Mouse (Mus musculus) bone marrow macrophage, adult 2 months (primary cell): Measurements from ENCODE around the gene Gpr84. TPM values are rescaled to one million over a fixed set of nuclear protein-coding genes. Genes with fewer than 3 reads are reported as not detected.
"Not testable (repeated sequence)": the region's sequence is repeated elsewhere in the genome, so short reads cannot be mapped to it uniquely, and the experiment has no call there.

Experiments used
- H3K27ac ChIP-seq: 2 replicates; pipeline ENCODE4 v1.5.1; 2012; ENCODE audit warnings: low read depth, low read length; ENCODE audit not compliant: insufficient read depth
- H3K4me1 ChIP-seq: 2 replicates; pipeline ENCODE4 v1.6.1; 2012; ENCODE audit warnings: low read length; ENCODE audit not compliant: control insufficient read depth, insufficient read depth
- H3K4me3 ChIP-seq: 2 replicates; pipeline ENCODE4 v1.5.1; 2012; ENCODE audit warnings: mild to moderate bottlenecking, low read length, moderate library complexity; ENCODE audit not compliant: insufficient read depth
- CTCF ChIP-seq: IDR thresholded peaks from 2 replicates; pipeline ENCODE4 v1.5.1; 2012; ENCODE audit warnings: low read depth, mild to moderate bottlenecking, low read length, moderate library complexity
- POLR2A ChIP-seq: IDR thresholded peaks from 2 replicates; pipeline ENCODE4 v1.6.1; 2012; ENCODE audit warnings: mild to moderate bottlenecking, low read depth, low read length, borderline replicate concordance
- polyA plus RNA-seq: library from polyadenylated mRNA; stranded (reverse); fragments of >200 nt; gene quantifications from 2 replicates; pipeline ENCODE4 v1.2.4, GENCODE M21; 2012; ENCODE audit not compliant: missing spikeins, insufficient read depth, insufficient read length

Gene Gpr84
- polyA plus RNA-seq, 1 experiment: 2.7 TPM

DNA sequence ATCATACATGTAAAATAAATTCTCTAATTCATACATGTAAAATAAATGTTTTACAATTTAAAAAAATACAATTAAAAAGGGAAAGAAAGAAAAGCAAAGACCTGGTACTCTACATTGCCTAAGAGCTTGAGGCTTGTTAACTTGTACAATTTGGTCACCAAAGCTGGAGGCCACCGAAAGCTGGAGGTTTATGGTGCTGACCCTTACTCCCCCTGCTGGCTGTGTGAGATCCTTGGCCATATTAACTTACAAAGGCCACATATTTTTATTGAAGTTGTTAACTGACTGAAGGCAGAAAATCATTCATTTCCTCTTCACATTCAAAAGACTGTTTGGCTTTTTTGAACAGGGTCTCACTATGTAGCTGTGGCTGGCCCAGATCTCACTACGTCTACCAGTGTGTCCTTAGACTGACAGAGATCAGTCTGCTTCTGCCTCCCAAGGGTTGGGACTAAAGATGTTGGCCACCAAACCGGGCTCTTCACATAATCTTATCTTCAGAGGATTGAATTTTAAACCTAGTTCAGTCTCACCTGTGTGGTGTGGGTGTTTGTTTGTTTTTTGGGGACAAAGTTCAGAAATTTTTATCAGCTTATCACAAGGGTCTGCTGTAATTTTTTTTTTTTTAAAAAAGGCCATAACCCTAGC lies 29.5 kb downstream of the Gpr84 start:
- peaks cover 37% of the 10 kb centered on the region for H3K4me1 ChIP-seq
- H3K27ac ChIP-seq: peak overlapping the region; percentile 1; the same call in 1 of the 2 replicates
- TF ChIP-seq CTCF (peak; percentile 43; the same call in 1 of the 2 replicates), POLR2A (no peak)
- no peak overlapping the region for H3K4me3 ChIP-seq

DNA sequence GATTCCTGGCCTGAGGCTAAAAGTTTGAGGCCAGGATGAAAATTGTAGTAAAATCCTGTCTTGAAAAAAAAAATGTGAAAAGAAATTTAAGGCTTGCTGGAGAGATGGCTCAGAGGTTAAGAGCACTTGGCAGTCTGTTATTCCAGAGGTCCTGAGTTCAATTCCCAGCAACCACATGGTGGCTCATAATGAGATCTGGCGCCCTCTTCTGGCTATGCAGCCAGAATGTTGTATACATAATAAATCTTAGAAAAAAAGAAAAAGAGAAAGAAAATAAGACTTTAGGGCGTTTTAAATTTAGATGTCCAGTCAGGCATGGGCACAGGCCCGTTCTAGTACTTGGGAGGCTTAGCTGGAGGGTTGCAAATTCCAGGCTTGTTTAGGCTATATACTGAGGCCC lies 30.7 kb downstream of the Gpr84 start:
- Histone ChIP-seq H3K4me3 (no peak overlapping the region), H3K4me1 (peaks cover 31% of the 10 kb centered on the region), H3K27ac (no peak overlapping the region)
- TF ChIP-seq POLR2A: no peak
- TF ChIP-seq CTCF: peak; percentile 47; the same call in 1 of the 2 replicates

DNA sequence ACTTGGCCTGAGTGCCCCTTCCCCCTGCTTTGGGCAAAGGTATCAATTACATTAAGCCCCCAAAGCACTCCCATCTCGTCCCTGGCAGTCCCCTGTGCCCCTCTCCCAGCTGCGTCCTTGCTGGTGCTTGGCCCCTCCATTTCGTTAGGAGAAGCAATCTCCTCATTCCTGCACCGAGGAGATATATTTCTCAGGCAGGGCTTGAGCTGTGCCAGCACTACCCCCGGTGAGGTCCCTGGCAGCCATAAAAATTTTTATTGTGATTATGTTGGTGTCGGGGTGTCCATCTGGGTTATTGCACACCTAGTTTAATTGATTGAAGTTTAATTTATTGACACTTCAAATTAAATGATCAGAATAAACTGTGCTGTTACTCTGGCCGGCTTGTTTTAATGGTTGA lies 32.5 kb downstream of the Gpr84 start:
- Histone ChIP-seq H3K4me3 (no peak overlapping the region), H3K4me1 (peaks cover 35% of the 10 kb centered on the region), H3K27ac (no peak overlapping the region)
- TF ChIP-seq POLR2A: no peak
- TF ChIP-seq CTCF: no peak

DNA sequence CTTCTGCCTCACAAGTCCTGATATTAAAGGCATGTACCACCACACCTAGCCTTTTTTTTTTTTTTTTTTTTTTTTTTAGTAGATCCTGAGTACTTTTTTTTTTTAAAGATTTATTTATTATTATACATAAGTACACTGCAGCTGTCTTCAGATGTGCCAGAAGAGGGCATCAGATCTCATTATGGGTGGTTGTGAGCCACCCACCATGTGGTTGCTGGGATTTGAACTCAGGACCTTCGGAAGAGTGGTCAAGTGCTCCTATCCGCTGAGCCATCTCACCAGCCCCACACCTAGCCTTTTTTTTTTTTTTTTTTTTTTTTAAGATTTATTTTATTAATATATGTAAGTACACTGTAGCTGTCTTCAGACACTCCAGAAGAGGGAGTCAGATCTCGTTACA lies 34.5 kb downstream of the Gpr84 start:
- H3K27ac ChIP-seq, H3K4me3 ChIP-seq: not testable (repeated sequence)
- peaks cover 26% of the 10 kb centered on the region for H3K4me1 ChIP-seq

DNA sequence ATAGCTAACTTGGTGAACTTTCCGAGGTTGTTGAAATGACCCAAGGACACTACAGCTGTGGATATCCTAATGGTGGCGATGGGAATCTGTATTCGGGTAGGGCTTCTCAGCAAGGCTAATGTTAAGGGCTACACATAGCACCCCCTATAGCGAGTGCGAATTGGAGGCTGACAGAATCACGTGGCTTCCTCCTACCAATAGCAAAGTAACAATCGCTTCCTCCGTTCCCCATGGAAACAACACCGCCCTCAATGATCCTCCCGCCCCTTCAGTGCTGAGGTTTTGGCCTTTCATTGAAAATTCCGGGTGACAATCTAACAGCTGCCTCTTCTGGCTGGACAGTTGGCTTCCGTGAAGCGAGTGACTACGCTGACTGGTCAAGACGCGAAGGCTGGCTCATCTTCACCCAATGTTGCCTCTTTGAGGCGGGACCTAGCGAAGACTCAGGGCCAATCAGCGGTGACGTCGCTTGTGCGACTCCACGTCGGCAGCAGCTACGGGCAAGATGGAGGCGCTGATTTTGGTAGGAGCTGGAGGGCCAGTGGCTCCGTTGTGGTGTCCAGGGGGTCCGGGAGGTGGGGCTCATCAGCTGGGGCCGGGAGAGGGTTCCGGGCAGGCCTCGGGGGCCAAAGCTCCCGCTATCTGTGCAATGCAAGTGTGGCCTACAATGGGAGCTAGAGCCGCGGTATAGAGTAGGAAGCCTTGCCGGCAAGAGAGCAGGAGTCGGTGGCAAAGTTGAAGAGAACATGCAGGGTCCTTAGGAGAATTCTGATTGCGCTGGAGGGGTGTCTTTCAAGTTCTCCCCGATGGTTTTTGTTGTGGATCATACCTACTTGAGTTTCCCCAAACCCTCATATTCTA lies 37.8 kb downstream of the Gpr84 start, which contains the start of gene Copz1:
Copz1 (plus strand) TSS at position 296 of the 861 bp plus-strand sequence.
- TF ChIP-seq POLR2A: no peak
- TF ChIP-seq CTCF: no peak
- Histone ChIP-seq H3K4me1 (peaks cover 17% of the 10 kb centered on the region), H3K27ac (no peak within 1 kb of the TSS), H3K4me3 (peak within 1 kb of the TSS; percentile 70)

DNA sequence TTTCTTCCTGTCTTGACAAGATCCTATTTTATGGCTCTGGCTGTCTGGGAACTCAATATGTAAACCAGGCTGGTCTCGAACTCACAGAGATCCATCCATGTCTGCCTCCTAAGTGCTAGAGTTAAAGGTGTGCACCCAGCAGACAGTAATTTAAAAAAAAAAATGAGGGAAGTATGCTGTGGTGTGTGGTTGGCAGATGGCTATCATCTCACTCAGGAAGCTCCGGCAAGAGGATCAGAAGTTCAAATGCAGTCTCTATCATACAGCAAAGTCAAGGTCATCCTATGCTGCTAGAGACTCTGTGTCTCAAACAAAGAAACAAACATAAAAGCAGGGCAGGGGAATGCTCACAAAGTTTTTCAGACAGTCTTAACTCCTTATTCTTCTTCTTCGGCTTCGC lies 41.5 kb downstream of the Gpr84 start:
- H3K4me1 ChIP-seq: peaks cover 7% of the 10 kb centered on the region
- TF ChIP-seq POLR2A: no peak
- TF ChIP-seq CTCF: no peak
- H3K27ac ChIP-seq: no peak overlapping the region
- H3K4me3 ChIP-seq: no peak overlapping the region

DNA sequence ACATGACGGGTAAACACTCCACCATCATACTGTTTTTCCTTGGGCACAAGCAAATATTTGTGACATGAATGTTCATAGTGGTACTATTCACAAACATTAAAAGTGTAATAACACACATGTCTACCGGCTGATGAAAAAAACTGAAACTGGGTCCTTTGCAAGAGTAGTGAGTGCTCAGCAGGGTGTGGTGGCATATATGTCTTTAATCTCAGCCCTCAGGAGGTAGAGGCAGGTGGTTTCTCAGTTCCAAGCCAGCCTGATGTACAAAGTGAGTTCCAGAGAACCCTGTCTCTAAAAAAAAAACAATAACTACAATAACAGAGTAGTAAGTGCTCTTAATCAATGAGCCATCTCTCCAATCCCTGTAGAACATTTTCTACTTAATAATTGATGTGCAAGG lies 45.6 kb downstream of the Gpr84 start:
- Histone ChIP-seq H3K4me3 (no peak overlapping the region), H3K4me1 (peaks cover 9% of the 10 kb centered on the region), H3K27ac (no peak overlapping the region)
- TF ChIP-seq POLR2A (no peak), CTCF (no peak)

DNA sequence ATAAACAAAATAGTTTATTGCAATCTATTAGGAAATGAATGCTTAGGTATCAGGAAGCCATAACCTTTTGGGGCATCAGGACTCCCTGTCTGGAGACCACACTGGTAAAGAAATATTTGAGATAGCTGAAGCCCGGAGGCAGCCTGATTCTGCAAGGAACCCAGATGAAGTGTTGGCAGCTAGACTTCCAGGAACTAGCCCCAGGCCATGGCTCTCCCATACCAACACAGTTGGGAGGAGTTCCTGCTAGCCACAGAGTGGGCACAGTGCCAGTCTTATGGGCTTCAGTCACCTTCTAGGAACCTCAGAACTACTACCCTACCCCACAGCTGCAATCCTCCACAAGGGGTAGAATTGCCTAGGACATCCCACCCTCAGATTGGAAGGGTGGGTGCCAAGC lies 50.4 kb downstream of the Gpr84 start:
- no peak for TF ChIP-seq POLR2A
- no peak overlapping the region for H3K27ac ChIP-seq
- H3K4me1 ChIP-seq: peaks cover 17% of the 10 kb centered on the region
- H3K4me3 ChIP-seq: no peak overlapping the region

DNA sequence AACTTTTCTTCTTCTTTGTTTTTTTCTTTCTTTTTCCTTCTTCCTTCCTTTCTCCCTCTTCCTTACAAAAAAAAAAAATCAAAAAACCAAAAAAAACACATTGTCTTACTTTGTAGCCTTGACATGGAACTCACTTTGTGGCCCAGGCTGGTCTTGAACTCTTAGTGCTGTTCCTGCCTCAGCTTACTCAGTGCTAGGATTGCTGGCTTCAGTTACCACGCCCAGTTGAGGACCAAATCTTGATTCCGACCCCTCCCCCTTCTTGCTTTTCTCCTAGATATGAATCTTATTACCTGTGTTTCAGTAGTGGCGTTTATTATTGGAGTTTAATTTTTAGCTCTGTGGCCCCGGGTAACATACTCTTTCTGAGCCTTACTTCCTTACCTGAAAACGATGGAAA lies 51.2 kb downstream of the Gpr84 start:
- H3K27ac ChIP-seq: no peak overlapping the region
- H3K4me1 ChIP-seq: peaks cover 18% of the 10 kb centered on the region
- TF ChIP-seq CTCF (no peak), POLR2A (no peak)
- H3K4me3 ChIP-seq: no peak overlapping the region

Other genes starting within 250 kb of the Gpr84 start
- 6.7 and 7.4 TPM in 2 replicates for gene Smug1, start 143.5 kb downstream of the Gpr84 start, polyA plus RNA-seq
- gene Cbx5, start 70.8 kb downstream of the Gpr84 start, polyA plus RNA-seq: 33.5 and 37.2 TPM in 2 replicates
- 154 and 160 TPM in 2 replicates for gene Hnrnpa1, start 70.2 kb downstream of the Gpr84 start, polyA plus RNA-seq
- gene Nfe2, start 52.2 kb downstream of the Gpr84 start, polyA plus RNA-seq: 0.88 and 1.7 TPM in 2 replicates
- gene Copz1, start 37.9 kb downstream of the Gpr84 start, polyA plus RNA-seq: 129 and 132 TPM in 2 replicates
- 73.0 and 86.1 TPM in 2 replicates for gene Zfp385a, start 29.5 kb upstream of the Gpr84 start, polyA plus RNA-seq
- 34.0 and 37.3 TPM in 2 replicates for gene Itga5, start 56.2 kb upstream of the Gpr84 start, polyA plus RNA-seq
- not detected in 2 replicates for gene Gtsf1, start 119.9 kb upstream of the Gpr84 start, polyA plus RNA-seq
- gene Gtsf2, start 137.9 kb upstream of the Gpr84 start, polyA plus RNA-seq: not detected in 2 replicates
- 330 and 354 TPM in 2 replicates for gene Nckap1l, start 143.2 kb upstream of the Gpr84 start, polyA plus RNA-seq
- 49.4 and 63.6 TPM in 2 replicates for gene Pde1b, start 192.4 kb upstream of the Gpr84 start, polyA plus RNA-seq
- not detected in 2 replicates for gene Ppp1r1a, start 227.4 kb upstream of the Gpr84 start, polyA plus RNA-seq